Mouse (Mus musculus) ES-Bruce4 (cell line): ENCODE results near the gene Gm973. TPM values are rescaled to one million over a fixed set of nuclear protein-coding genes. Genes with fewer than 3 reads are reported as not detected.

Experiments used
- H3K27ac ChIP-seq: 2 replicates; pipeline ENCODE4 v1.5.1; 2012; ENCODE audit warnings: low read length, inconsistent platforms; ENCODE audit not compliant: insufficient read depth
- H3K27me3 ChIP-seq: 2 replicates; pipeline ENCODE4 v1.6.1; 2012; ENCODE audit warnings: mild to moderate bottlenecking, low read length, inconsistent platforms; ENCODE audit not compliant: control insufficient read depth, poor library complexity, insufficient read depth, severe bottlenecking
- H3K36me3 ChIP-seq: 2 replicates; pipeline ENCODE4 v1.6.1; 2012; ENCODE audit warnings: inconsistent platforms, mild to moderate bottlenecking, low read length, moderate library complexity; ENCODE audit not compliant: control insufficient read depth, poor library complexity, insufficient read depth, severe bottlenecking
- H3K4me1 ChIP-seq: one replicate; pipeline ENCODE4 v1.8.1; 2011; ENCODE audit warnings: low read length; ENCODE audit not compliant: control insufficient read depth, insufficient read depth
- H3K4me3 ChIP-seq: 2 replicates; pipeline ENCODE4 v1.5.1; 2011; ENCODE audit warnings: low read depth, mild to moderate bottlenecking, low read length
- H3K9ac ChIP-seq: 2 replicates; pipeline ENCODE4 v1.6.1; 2012; ENCODE audit warnings: low read depth, mild to moderate bottlenecking, inconsistent platforms; ENCODE audit not compliant: poor library complexity, severe bottlenecking
- H3K9me3 ChIP-seq: replicated peaks from 2 replicates; pipeline ENCODE4 v1.6.1; 2012; ENCODE audit warnings: mild to moderate bottlenecking, low read length, inconsistent platforms; ENCODE audit not compliant: control insufficient read depth, poor library complexity, insufficient read depth, severe bottlenecking
- CTCF ChIP-seq: IDR thresholded peaks from one replicate; pipeline ENCODE4 v1.8.1; 2011; ENCODE audit warnings: low read depth, low read length
- EP300 ChIP-seq: IDR thresholded peaks from 2 replicates; pipeline ENCODE4 v1.6.1; 2011; ENCODE audit warnings: low read depth, low read length; ENCODE audit not compliant: insufficient read depth
- POLR2A ChIP-seq: IDR thresholded peaks from one replicate; pipeline ENCODE4 v1.8.1; 2011; ENCODE audit warnings: low read length; ENCODE audit not compliant: insufficient read depth
- polyA plus RNA-seq: library from polyadenylated mRNA; stranded (reverse); fragments of >200 nt; gene quantifications from 2 replicates; pipeline ENCODE4 v1.2.4, GENCODE M21; 2011; ENCODE audit warnings: low read depth; ENCODE audit not compliant: missing spikeins, insufficient read depth, insufficient read length

The Gm973 gene
- polyA plus RNA-seq, 1 experiment = 2.4 TPM

DNA sequence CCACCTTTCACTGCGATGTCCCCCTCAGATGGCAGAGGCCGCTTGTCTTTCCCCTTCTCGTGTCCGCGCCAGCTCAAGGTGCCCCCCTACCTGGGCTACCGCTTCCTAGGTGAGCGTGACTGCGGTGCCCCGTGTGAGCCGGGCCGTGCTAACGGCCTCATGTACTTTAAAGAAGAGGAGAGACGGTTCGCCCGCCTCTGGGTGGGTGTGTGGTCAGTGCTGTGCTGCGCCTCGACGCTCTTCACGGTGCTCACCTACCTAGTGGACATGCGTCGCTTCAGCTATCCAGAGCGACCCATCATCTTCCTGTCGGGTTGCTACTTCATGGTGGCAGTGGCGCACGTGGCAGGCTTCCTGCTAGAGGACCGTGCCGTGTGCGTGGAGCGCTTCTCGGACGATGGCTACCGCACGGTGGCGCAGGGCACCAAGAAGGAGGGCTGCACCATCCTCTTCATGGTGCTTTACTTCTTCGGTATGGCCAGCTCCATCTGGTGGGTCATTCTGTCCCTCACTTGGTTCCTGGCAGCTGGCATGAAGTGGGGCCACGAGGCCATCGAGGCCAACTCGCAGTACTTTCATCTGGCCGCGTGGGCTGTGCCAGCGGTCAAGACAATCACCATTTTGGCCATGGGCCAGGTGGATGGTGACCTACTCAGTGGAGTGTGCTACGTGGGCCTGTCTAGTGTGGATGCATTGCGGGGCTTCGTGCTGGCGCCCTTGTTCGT is 32.4 kb upstream of the Gm973 start:
- TF ChIP-seq POLR2A (no peak), CTCF (peak; percentile 66), EP300 (0 out of 2 replicates have a peak, but pooled peaks have one; percentile 31)
- no peak overlapping the region for H3K27ac ChIP-seq
- no peaks in the 10 kb centered on the region for H3K4me1 ChIP-seq
- H3K4me3 ChIP-seq = peak overlapping the region; percentile 71
- H3K9ac ChIP-seq = peak overlapping the region; percentile 81
- peaks cover 20% of the 10 kb centered on the region for H3K36me3 ChIP-seq
- H3K9me3 ChIP-seq = no peaks in the 10 kb centered on the region
- no peaks in the 10 kb centered on the region for H3K27me3 ChIP-seq

DNA sequence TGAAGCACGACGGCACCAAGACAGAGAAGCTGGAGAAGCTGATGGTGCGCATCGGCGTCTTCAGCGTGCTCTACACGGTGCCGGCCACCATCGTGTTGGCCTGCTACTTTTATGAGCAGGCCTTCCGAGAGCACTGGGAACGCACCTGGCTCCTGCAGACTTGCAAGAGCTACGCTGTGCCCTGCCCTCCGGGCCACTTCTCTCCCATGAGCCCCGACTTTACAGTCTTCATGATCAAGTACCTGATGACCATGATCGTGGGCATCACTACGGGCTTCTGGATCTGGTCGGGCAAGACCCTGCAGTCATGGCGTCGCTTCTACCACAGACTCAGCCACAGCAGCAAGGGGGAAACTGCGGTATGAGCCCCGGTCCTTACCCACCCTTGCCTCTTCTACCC is 31.8 kb upstream of the Gm973 start:
- peaks cover 2% of the 10 kb centered on the region for H3K4me1 ChIP-seq
- H3K27me3 ChIP-seq = no peaks in the 10 kb centered on the region
- peak overlapping the region; percentile 71 for H3K4me3 ChIP-seq
- H3K9me3 ChIP-seq = no peaks in the 10 kb centered on the region
- H3K36me3 ChIP-seq = peaks cover 26% of the 10 kb centered on the region
- no peak for TF ChIP-seq CTCF
- TF ChIP-seq POLR2A = no peak
- no peak for TF ChIP-seq EP300
- peak overlapping the region; percentile 81 for H3K9ac ChIP-seq
- peak overlapping the region; percentile 57 for H3K27ac ChIP-seq

DNA sequence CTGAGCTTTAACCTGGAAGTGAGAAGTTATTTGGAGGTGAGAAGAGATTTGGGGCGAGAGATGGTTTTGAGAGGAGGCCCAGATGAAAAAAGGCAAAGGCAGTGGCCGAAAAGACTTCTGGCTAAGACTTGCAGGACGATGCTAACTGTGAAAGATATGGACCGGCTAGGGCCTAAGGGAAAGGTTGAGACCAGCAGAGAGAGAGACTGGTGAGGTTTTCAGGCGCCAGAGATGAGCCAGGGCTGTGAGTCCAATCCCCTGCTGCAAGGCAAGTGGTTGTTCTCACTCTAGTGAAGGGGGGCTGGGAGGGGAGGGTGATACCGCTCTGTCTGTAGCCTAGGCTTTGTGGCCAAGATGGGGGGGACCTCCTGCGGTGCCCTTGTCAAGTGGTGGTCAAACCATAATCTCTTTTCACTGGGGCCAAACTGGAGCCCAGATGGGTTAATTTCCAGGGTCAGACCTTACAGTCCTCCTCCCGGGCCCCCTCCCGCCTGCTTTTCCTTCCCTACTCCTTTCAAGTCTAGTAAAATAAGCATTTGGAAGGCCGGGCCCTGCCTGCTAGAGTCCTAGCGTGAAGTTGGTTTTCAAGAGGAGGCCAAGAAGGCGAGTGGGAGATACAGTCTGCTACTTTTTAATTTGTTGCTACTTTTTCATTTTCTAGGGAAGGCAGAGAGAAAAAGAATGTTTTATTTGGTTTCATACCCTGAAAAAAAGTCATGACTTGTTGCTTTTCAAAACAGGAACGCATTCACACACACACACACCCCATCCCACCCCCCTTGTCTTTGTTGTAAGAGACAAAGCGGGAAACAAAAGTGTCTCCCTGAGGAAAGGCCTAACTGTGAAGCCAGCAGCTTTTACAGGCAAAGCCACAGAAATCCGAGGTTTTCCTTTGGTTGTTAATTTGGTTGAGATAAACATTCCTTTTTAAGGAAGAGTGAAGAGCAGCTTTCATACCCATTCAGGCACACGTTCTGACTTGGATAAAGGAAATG is 31.0 kb upstream of the Gm973 start:
- Histone ChIP-seq H3K9ac (peak overlapping the region; percentile 81), H3K27ac (peak overlapping the region; percentile 86), H3K36me3 (peaks cover 27% of the 10 kb centered on the region), H3K27me3 (no peaks in the 10 kb centered on the region), H3K4me1 (peaks cover 3% of the 10 kb centered on the region), H3K9me3 (no peaks in the 10 kb centered on the region), H3K4me3 (peak overlapping the region; percentile 71)
- no peak for TF ChIP-seq POLR2A
- TF ChIP-seq EP300 = peak; percentile 70; the same call in 1 of the 2 replicates

DNA sequence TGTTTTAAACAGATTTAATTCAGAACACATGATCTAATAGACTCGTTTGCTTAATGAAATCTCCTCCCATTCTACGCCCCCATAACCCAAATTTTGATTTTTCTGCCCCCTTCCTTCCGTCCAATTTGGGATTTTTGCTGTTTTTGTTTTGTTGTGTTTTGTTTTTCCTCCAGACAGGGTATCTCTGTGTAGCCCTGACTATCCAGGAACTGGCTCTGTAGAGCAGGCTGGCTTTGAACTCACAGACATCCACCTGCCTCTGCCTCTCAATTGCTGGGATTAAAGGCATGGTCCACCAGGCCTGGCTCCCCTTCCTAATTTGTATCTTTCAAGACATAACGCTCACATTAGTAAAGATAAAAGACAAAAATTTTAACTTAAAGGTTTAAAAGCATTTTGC is 30.3 kb upstream of the Gm973 start:
- no peaks in the 10 kb centered on the region for H3K9me3 ChIP-seq
- H3K36me3 ChIP-seq = peaks cover 27% of the 10 kb centered on the region
- H3K27me3 ChIP-seq = no peaks in the 10 kb centered on the region
- peak overlapping the region; percentile 86 for H3K27ac ChIP-seq
- no peak for TF ChIP-seq POLR2A
- TF ChIP-seq EP300 = no peak
- no peak for TF ChIP-seq CTCF
- peaks cover 3% of the 10 kb centered on the region for H3K4me1 ChIP-seq
- H3K4me3 ChIP-seq = peak overlapping the region; percentile 71
- H3K9ac ChIP-seq = peak overlapping the region; percentile 81

DNA sequence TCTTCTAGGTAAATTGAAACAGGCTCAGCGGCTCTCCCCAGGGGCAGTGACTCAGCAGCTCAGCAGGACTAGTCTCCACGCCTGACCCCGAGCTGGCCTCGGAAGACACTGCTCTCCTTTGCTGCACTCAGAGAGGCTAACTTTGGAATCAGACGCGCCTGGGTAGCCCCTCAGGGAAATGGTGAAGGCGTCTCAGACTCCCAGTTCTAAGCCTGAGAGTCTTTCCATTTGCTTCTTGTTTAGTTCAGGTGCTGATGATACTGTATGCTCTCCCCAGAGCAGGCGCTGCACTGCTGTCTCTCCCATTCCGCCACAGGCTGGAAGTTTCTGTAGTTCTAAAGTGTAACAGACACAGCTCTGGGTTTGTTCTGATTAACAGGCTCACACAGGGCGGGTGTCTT is 28.4 kb upstream of the Gm973 start:
- TF ChIP-seq EP300 (peak; percentile 99), POLR2A (no peak)
- Histone ChIP-seq H3K4me1 (peaks cover 3% of the 10 kb centered on the region), H3K27ac (peak overlapping the region; percentile 99), H3K27me3 (no peaks in the 10 kb centered on the region), H3K9me3 (no peaks in the 10 kb centered on the region), H3K9ac (peak overlapping the region; percentile 51), H3K36me3 (peaks cover 29% of the 10 kb centered on the region), H3K4me3 (peak overlapping the region; percentile 61)
